Mouse (Mus musculus) stomach, embryonic 14.5 days (tissue): ENCODE data around the gene Mta3. TPM values are rescaled to one million over a fixed set of nuclear protein-coding genes. Genes with fewer than 3 reads are reported as not detected.
A peak's percentile ranks its signal among the peaks of the same experiment; 100 is the strongest.

Source experiments
- ATAC-seq: fragments of 200-750 bp; cut with Nextera tagmentation; 2 replicates; pipeline ENCODE4 v1.8.0; 2017; ENCODE audit warnings: low read depth, moderate TSS enrichment; ENCODE audit not compliant: insufficient number of reproducible peaks, insufficient read depth, low FRiP score
- H3K27ac ChIP-seq: fragments of 300-500 bp; sonication (generic); 2 replicates; pipeline ENCODE4 v1.5.1; 2014; ENCODE audit warnings: mild to moderate bottlenecking, low read length, moderate library complexity, mixed read lengths
- H3K27me3 ChIP-seq: fragments of 300-500 bp; sonication (generic); 2 replicates; pipeline ENCODE4 v1.6.1; 2014; ENCODE audit warnings: low read length, control low read depth, mixed read lengths; ENCODE audit not compliant: control insufficient read depth, insufficient read depth
- H3K36me3 ChIP-seq: fragments of 300-500 bp; sonication (generic); 2 replicates; pipeline ENCODE4 v1.6.1; 2014; ENCODE audit warnings: mild to moderate bottlenecking, control low read depth, low read length, moderate library complexity, mixed read lengths; ENCODE audit not compliant: control insufficient read depth, insufficient read depth
- H3K4me1 ChIP-seq: fragments of 300-500 bp; sonication (generic); 2 replicates; pipeline ENCODE4 v1.6.1; 2014; ENCODE audit warnings: low read length, control low read depth, mixed read lengths; ENCODE audit not compliant: control insufficient read depth, insufficient read depth
- H3K4me2 ChIP-seq: fragments of 300-500 bp; sonication (generic); replicated peaks from 2 replicates; pipeline ENCODE4 v1.6.1; 2014; ENCODE audit warnings: low read depth, low read length, control low read depth
- H3K4me3 ChIP-seq: fragments of 300-500 bp; sonication (generic); 2 replicates; pipeline ENCODE4 v1.5.1; 2014; ENCODE audit warnings: low read depth, low read length, control low read depth
- H3K9ac ChIP-seq: fragments of 300-500 bp; sonication (generic); replicated peaks from 2 replicates; pipeline ENCODE4 v1.6.1; 2014; ENCODE audit warnings: low read depth, mild to moderate bottlenecking, control low read depth, low read length, moderate library complexity, mixed read lengths
- H3K9me3 ChIP-seq: fragments of 300-500 bp; sonication (generic); 2 replicates; pipeline ENCODE4 v1.6.1; 2016; ENCODE audit warnings: low read depth, low read length, control low read depth; ENCODE audit not compliant: control insufficient read depth
- WGBS: fragments of 180-500 bp; shearing (Covaris S2); extraction: QIAGEN DNeasy Blood & Tissue Kit; methylation state at CpG from one replicate; pipeline ENCODE4 v1.1.7; 2014; 5-methylcytosine and 5-hydroxymethylcytosine counted together
- polyA plus RNA-seq: library from polyadenylated mRNA; unstranded; fragments of >200 nt; fragmentation: Nextera tagmentation; extraction: Ambion mirVana; gene quantifications from 2 replicates; pipeline ENCODE4 v1.2.1, GENCODE M21; 2014

Gene Mta3
- polyA plus RNA-seq, 1 experiment from 2014 or later: 38.1 TPM

DNA sequence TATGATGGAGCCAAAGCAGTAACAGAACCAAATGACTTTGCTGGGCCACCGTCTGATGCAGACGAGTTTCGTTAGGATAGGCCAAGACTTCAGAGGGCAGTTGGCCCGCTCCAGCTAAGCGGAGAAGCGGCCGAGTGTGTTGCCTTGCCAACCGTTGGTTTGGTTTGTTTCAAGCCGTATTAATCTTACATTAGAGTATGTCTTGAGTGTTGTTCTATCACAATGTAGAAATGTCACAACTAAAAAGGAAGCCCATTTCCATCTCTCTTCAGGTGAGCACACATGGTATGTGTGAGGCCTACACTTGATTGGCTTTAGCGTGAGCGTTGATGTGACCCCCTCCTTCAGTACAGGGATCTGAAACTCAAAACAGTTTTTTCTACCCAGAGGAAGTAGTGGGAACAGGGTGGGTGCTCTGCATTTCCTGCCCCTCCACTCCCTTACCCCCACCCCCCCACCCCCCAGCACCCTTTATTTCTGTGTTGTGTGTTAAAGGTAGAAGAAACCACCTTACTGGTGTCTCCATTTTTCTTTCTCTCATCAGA is 93.6 kb downstream of the Mta3 start:
- H3K4me1 ChIP-seq: no peaks in the 10 kb centered on the region
- no peak for ATAC-seq
- H3K4me2 ChIP-seq: no peak overlapping the region
- 92% methylated on average over 11 of the region's 11 CpGs for WGBS
- H3K36me3 ChIP-seq: peaks cover 5% of the 10 kb centered on the region; the same call in 1 of the 2 replicates
- H3K9ac ChIP-seq: no peak overlapping the region
- no peaks in the 10 kb centered on the region for H3K27me3 ChIP-seq
- no peak overlapping the region for H3K27ac ChIP-seq
- no peak overlapping the region for H3K4me3 ChIP-seq
- no peaks in the 10 kb centered on the region for H3K9me3 ChIP-seq

DNA sequence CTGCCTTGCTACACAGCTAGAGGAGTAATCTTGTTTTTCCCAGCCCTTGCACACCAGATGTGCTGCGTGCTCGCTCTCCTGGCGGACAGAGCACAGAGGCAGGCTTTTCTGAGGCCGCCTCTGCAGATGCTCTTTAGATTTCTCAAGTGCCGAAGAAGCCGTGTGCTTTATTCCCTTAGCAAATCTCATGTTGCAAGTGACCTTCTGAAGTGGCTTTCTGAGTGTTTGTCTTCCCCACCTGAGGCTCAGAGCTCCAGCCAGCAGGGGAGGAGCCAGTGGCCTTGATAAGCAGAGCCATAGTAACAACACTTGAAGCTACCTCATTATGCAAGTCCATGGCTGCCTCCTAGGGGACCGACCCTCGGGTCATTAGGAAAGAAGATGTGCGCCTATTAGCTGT is 98.0 kb downstream of the Mta3 start:
- ATAC-seq: no peak

GRCm38 (mm10) chr17:83805078-83805477 is 99.1 kb downstream of the Mta3 start:
- H3K4me2 ChIP-seq: no peak overlapping the region
- no peak for ATAC-seq
- H3K9me3 ChIP-seq: no peaks in the 10 kb centered on the region
- no peaks in the 10 kb centered on the region for H3K4me1 ChIP-seq
- 84% methylated on average over 9 of the region's 9 CpGs for WGBS
- no peak overlapping the region for H3K9ac ChIP-seq
- H3K36me3 ChIP-seq: peaks cover 18% of the 10 kb centered on the region; the same call in 1 of the 2 replicates
- H3K27me3 ChIP-seq: no peaks in the 10 kb centered on the region
- H3K27ac ChIP-seq: no peak overlapping the region
- no peak overlapping the region for H3K4me3 ChIP-seq

More for the DNA sequence above, 98.0 kb downstream of the Mta3 start:
- H3K4me2 ChIP-seq: no peak overlapping the region
- no peak overlapping the region for H3K9ac ChIP-seq
- no peaks in the 10 kb centered on the region for H3K27me3 ChIP-seq
- H3K4me3 ChIP-seq: no peak overlapping the region
- no peaks in the 10 kb centered on the region for H3K4me1 ChIP-seq
- 73% methylated on average over 9 of the region's 9 CpGs for WGBS
- peaks cover 18% of the 10 kb centered on the region; the same call in 1 of the 2 replicates for H3K36me3 ChIP-seq
- H3K9me3 ChIP-seq: no peaks in the 10 kb centered on the region
- no peak overlapping the region for H3K27ac ChIP-seq

DNA sequence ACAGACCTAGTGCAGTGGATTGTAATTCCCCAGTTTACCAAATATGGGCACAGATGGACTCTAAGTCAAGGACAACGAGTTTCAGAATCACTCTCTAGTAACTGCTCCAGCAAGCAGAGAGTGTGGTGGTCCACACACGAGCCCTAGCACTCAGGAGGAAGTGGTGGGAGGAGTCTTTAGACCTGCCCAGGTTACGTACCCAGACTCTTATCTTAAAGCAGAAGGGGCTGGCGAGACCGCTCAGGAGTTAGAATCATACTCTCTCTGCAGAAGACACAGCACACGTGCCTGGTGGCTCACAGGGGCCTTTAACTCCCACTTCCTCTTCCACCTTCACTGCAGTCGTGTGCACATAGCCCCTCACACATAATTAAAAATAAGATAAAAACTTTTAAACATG is 101.4 kb downstream of the Mta3 start:
- Histone ChIP-seq H3K36me3 (peaks cover 16% of the 10 kb centered on the region; the same call in 1 of the 2 replicates), H3K9me3 (no peaks in the 10 kb centered on the region), H3K27me3 (no peaks in the 10 kb centered on the region), H3K27ac (no peak overlapping the region), H3K4me2 (no peak overlapping the region), H3K4me3 (no peak overlapping the region), H3K4me1 (no peaks in the 10 kb centered on the region), H3K9ac (no peak overlapping the region)
- ATAC-seq: no peak
- 57% methylated on average over 7 of the region's 7 CpGs for WGBS

DNA sequence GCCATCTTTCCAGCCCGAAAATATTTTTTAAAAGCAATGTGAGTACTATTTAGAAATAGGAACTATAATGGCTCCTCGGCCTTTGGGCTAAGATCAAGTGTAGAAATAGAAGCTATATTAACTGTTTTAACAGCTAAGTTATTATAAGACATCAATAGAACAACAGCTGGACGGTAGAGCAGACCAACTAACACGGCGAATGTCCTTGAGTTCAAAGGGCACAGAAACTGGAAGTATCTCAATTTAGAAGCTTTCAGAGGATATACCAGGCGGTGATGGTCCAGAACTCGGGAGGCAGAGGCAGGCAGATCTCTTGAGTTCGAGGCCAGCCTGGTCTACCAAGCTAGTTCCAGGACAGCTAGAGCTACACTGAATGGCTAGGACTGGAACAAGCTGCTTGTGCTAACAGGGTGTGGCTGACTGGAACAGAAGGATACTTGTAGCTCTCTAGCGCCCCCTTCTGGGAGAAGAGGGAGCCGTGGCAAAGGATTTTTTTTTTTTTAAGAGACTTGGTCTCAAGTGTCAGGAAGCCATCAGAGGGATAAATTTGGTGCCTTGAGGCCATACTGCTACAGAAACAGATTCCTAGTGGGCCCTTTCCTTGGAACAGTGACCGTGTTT is 101.9 kb downstream of the Mta3 start:
- no peak overlapping the region for H3K9ac ChIP-seq
- ATAC-seq: no peak
- H3K27me3 ChIP-seq: no peaks in the 10 kb centered on the region
- peaks cover 16% of the 10 kb centered on the region; the same call in 1 of the 2 replicates for H3K36me3 ChIP-seq
- H3K9me3 ChIP-seq: no peaks in the 10 kb centered on the region
- no peak overlapping the region for H3K4me3 ChIP-seq
- WGBS: 76% methylated on average over 11 of the region's 11 CpGs
- no peaks in the 10 kb centered on the region for H3K4me1 ChIP-seq
- H3K27ac ChIP-seq: no peak overlapping the region
- no peak overlapping the region for H3K4me2 ChIP-seq

GRCm38 (mm10) chr17:83808476-83809098 is 102.6 kb downstream of the Mta3 start:
- H3K4me3 ChIP-seq: no peak overlapping the region
- WGBS: 90% methylated on average over 12 of the region's 12 CpGs
- no peaks in the 10 kb centered on the region for H3K4me1 ChIP-seq
- no peak for ATAC-seq
- no peak overlapping the region for H3K4me2 ChIP-seq
- H3K27me3 ChIP-seq: no peaks in the 10 kb centered on the region
- no peak overlapping the region for H3K27ac ChIP-seq
- no peaks in the 10 kb centered on the region for H3K9me3 ChIP-seq
- no peak overlapping the region for H3K9ac ChIP-seq
- H3K36me3 ChIP-seq: peaks cover 16% of the 10 kb centered on the region; the same call in 1 of the 2 replicates

DNA sequence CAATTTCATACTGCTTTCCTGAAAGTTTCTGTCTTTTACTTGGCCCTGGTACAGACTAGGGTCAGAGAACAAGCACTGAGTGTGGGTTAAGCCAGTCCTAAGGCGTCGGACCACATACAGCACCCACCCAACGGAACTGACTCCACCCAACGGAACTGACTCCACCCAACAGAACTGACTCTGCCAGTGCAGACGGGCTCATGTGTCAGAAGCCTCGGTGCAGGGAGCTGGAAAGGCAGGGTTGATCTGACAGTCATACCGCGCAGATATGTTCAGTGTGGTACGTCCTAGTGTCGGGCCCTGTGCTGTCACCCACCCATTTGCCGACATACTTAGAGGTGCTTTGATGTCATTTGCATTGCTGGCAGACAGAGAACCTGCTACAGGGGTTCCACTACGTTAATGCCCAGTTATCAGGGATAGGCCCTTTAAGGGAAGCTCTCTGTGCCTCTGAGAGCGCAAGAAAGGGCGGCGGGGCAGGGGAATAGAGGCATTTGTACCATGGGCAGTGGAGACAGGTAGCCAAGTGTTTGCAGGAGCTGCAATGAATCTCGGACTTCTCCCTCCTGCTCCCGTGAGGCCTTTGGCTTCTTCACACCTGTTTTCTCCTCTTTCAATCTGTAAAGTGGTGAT is 103.3 kb downstream of the Mta3 start:
- Histone ChIP-seq H3K9ac (no peak overlapping the region), H3K4me2 (no peak overlapping the region), H3K9me3 (no peaks in the 10 kb centered on the region), H3K4me3 (no peak overlapping the region), H3K36me3 (peaks cover 16% of the 10 kb centered on the region; the same call in 1 of the 2 replicates), H3K27ac (no peak overlapping the region), H3K27me3 (no peaks in the 10 kb centered on the region), H3K4me1 (no peaks in the 10 kb centered on the region)
- 87% methylated on average over 17 of the region's 17 CpGs for WGBS
- peak; percentile 55; the same call in 1 of the 2 replicates for ATAC-seq

- ATAC-seq: no peak
- Histone ChIP-seq H3K9me3 (no peaks in the 10 kb centered on the region), H3K4me2 (no peak overlapping the region), H3K4me3 (no peak overlapping the region), H3K27ac (no peak overlapping the region), H3K27me3 (no peaks in the 10 kb centered on the region), H3K4me1 (no peaks in the 10 kb centered on the region), H3K36me3 (peaks cover 11% of the 10 kb centered on the region; the same call in 1 of the 2 replicates), H3K9ac (no peak overlapping the region)
- 84% methylated on average over 5 of the region's 5 CpGs for WGBS
These were observed 104.3 kb downstream of the Mta3 start for GRCm38 (mm10) chr17:83810285-83810684.
